Mouse (Mus musculus) MEL (cell line): ENCODE data around the gene Il34.

Experiments
- CTCF ChIP-seq, 3 experiments: IDR thresholded peaks in 2 of 3; conservative IDR thresholded peaks in 1 of 3; 2 replicates each; pipeline ENCODE4 v1.5.1; 2011 to 2012; ENCODE audit warnings: low read length in 3 of 3, low read depth in 2 of 3, mild to moderate bottlenecking in 2 of 3, improper control_type of control experiment in 1 of 3, inconsistent platforms in 1 of 3, mixed read lengths in 1 of 3, moderate library complexity in 1 of 3; ENCODE audit not compliant: control insufficient read depth in 1 of 3, insufficient read depth in 1 of 3, poor library complexity in 1 of 3, severe bottlenecking in 1 of 3
- EP300 ChIP-seq, 2 experiments: IDR thresholded peaks; 2 replicates each; pipeline ENCODE4 v1.6.1; 2011; ENCODE audit warnings: improper control_type of control experiment in 2 of 2, low read length in 2 of 2, low read depth in 1 of 2, mild to moderate bottlenecking in 1 of 2
- ETS1 ChIP-seq: IDR thresholded peaks from 2 replicates; pipeline ENCODE4 v1.6.1; 2012; ENCODE audit warnings: low read depth, mild to moderate bottlenecking, inconsistent platforms, low read length, improper control_type of control experiment, moderate library complexity
- GATA1 ChIP-seq: IDR thresholded peaks from 2 replicates; pipeline ENCODE4 v1.6.1; 2011; ENCODE audit warnings: low read depth, low read length, improper control_type of control experiment
- JUND ChIP-seq: IDR thresholded peaks from 2 replicates; pipeline ENCODE4 v1.6.1; 2011; ENCODE audit warnings: low read depth, mild to moderate bottlenecking, improper control_type of control experiment, low read length
- POLR2A ChIP-seq, 2 experiments: IDR thresholded peaks; 2 replicates each; pipeline ENCODE4 v1.6.1; 2011 to 2012; ENCODE audit warnings: low read length in 2 of 2, mild to moderate bottlenecking in 2 of 2, control low read depth in 1 of 2, improper control_type of control experiment in 1 of 2, low read depth in 1 of 2, moderate library complexity in 1 of 2; ENCODE audit not compliant: control insufficient read depth in 1 of 2, insufficient read depth in 1 of 2, poor library complexity in 1 of 2
- RAD21 ChIP-seq: IDR thresholded peaks from 2 replicates; pipeline ENCODE4 v1.6.1; 2011; ENCODE audit warnings: mild to moderate bottlenecking, low read depth, low read length, improper control_type of control experiment
- USF1 ChIP-seq: IDR thresholded peaks from 2 replicates; pipeline ENCODE4 v1.6.1; 2014; ENCODE audit warnings: low read depth, mild to moderate bottlenecking, inconsistent platforms, low read length, improper control_type of control experiment, moderate library complexity
- USF2 ChIP-seq, 2 experiments: IDR thresholded peaks; 2 replicates each; pipeline ENCODE4 v1.6.1; 2011 to 2012; ENCODE audit warnings: improper control_type of control experiment in 2 of 2, low read length in 2 of 2, borderline replicate concordance in 1 of 2, inconsistent platforms in 1 of 2, low read depth in 1 of 2, mild to moderate bottlenecking in 1 of 2; ENCODE audit not compliant: insufficient read depth in 1 of 2

DNA sequence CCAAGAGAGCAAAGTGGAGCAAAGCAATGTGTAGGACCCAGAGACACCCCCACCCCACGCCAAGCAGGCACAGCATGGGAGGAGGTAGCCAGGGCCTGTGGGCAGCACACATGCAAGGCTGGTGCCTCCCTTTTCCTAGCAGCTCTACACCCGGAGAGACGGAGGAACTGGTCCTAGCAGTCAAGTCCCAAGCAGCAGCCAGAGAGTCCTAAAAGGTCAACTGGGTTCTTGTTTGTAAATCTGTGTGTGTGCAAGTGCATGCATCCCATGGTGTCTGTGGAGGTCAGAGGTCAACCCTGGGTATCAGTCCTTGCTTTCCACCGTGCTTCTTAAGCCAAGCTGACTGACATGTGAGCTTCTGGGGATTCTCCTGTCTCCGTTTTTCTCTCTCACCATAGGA lies 111.5 kb downstream of the Il34 start:
- no peak for TF ChIP-seq EP300 (IDR thresholded peaks at IDR 0.05; ENCODE audit: low read depth in 1 of 2, low read length in 2 of 2)
- no peak for TF ChIP-seq USF1
- no peak for TF ChIP-seq ETS1
- TF ChIP-seq POLR2A (IDR thresholded peaks at IDR 0.05; ENCODE audit: control insufficient read depth in 1 of 2, insufficient read depth in 1 of 2, low read depth in 1 of 2, low read length in 2 of 2, poor library complexity in 1 of 2), result no peak
- no peak for TF ChIP-seq RAD21
- no peak for TF ChIP-seq CTCF (IDR thresholded peaks at IDR 0.05 in 2 of 3, conservative IDR thresholded peaks at IDR 0.05 in 1 of 3; ENCODE audit: control insufficient read depth in 1 of 3, insufficient read depth in 1 of 3, low read depth in 2 of 3, low read length in 3 of 3, poor library complexity in 1 of 3, severe bottlenecking in 1 of 3)
- no peak for TF ChIP-seq GATA1
- TF ChIP-seq USF2 (IDR thresholded peaks at IDR 0.05; ENCODE audit: borderline replicate concordance in 1 of 2, insufficient read depth in 1 of 2, low read depth in 1 of 2, low read length in 2 of 2), result no peak
- no peak for TF ChIP-seq JUND
